Mouse (Mus musculus) CH12F3 (cell line): ENCODE results near the gene Fndc11.
"Not testable (repeated sequence)": the region's sequence is repeated elsewhere in the genome, so short reads cannot be mapped to it uniquely, and the experiment has no call there.

Experiments
- in situ Hi-C: fragments of 300-500 bp; cut with MboI; formaldehyde crosslinking; loops from 2 replicates; pipeline ENCODE4 v1.14.3; 2020; ENCODE audit warnings: low sequenced_read_pairs

Fndc11 gene

DNA sequence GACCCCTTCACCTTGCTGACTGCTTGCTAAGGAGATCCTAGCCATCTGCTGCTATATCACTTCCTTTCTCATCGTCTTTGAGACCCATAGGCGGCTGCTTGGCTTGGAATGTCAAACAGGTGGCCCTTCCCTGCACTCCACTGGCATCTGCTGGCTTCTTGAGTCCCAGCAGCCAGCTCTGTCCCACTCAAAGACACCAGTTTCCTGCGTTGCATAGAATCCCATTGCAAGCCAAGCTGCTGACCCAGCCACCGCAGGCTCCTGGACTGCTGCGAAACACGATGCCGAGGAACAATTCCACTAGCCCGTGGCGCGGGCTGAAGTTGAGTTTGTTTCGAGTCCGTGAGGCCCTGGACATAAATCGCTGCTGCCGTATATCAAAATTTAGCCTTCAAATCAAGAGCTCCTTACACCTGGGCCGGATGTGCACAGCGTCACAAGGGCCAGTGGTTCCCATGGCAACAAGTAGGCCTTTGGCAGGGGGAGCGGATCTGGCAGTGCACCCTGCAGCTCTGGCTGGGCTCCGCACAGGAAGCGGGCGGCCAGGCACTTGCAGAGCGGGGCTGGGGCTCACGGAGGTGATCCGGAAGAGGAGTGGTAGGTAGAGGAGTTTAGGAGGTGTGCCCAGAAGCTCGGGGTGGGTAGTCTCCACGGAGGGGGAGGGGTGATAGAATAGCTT lies at the start of gene Fndc11:
Gene Fndc11 (plus strand): TSS at position 476 of the 679 bp plus-strand sequence.
- in situ Hi-C loops, result no loop called here

DNA sequence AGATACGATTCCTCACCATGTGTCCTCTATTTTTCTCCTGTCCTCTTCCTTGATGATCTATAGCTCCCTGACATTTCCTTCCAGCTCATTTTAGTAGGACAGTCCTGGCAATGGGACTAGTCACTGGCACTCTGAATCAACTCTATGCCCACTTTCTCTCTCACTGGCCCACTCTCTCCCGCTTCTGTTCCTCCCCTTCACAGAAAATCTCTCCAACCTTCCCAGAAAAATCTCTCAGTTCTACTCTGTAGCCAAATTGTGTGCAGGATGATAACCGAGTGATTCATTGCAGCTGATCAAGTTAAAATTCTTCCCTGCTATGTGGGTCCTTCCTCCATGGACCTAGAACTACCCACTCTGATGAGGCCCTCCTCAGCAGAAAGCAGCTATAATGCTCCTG lies 45.2 kb upstream of the Fndc11 start:
- in situ Hi-C loops, result no loop called here

DNA sequence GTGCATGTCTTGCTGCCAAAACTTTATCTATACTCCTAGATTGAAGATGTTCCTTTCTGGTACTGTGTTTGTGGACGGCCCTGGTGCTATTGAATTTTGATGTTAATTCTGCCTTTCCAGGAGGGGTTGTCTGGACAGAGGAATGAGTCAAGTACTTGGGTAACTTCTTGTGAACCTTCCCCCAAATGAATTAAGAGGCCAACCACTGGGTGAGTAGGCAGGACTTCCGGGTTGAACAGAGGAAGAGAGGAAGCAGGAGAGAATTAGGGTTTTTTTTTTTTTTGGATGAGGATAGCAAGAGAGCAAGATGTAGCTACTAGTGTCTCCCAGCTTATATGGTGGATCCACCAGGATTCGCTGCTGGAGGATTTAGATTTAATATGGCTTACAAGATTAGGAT lies 41.8 kb upstream of the Fndc11 start:
- in situ Hi-C loops, result no loop called here

DNA sequence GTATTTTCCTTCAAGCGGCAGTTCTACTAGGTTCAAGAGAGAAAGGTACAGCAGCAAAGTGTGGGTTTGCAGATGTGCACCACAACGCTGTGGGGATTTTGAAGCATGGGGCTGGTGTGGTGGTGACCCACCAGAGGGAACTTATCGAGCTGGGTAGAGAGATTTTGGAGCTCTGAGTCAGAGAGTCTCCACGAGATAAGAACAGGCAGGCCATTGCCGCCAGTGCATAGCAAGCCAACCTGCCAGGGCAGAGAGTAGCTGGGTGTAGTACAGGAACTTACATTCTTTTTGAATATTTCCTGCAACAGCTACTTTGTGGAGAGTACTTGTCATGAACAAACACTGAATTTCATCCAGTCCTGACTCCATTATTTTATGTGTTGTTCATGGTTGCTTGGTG lies 41.3 kb upstream of the Fndc11 start:
- in situ Hi-C loops, result no loop called here

DNA sequence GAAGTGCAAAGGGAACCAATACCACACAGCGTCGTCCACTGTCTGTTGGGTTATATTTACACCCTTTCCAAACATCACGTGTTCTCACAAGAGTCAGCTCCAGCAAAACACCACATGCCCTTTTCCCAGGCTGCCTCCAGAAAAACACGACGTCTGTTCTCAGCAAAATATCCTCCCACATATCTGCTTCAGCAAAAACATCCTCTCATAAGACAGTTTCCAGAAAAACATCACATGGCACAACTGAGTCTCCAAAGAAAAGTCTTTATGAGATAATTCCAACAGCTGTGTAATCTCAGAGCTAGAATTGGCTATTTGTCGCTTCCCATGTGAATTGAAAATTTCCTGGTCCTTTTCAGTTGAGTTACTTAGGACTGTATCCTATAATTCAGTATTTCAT lies 38.9 kb upstream of the Fndc11 start:
- in situ Hi-C loops, result loop anchor here (10.0 kb wide), 1 partner anchor 154 kb away; no protein-coding TSS in a partner anchor

DNA sequence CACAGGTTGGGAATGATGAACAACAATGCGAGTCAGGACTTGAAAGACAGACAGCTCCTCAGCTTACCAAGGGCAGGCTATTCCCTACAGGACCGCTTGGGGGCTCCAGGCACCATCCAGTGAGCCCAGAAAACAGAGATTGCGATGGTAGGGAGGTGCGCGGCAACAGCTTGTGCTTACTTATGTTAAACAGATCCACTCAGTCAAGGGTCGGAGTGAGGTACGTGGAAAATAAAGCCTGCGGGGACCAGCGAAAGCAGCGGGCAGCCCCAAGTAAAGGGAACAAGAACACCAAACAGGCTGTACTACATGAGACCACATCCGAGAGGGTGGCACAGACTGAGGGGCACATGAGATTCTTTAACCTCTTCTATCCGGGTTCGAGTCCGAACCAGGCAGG lies 33.2 kb upstream of the Fndc11 start:
- in situ Hi-C loops, result loop anchor here (10.0 kb wide), 1 partner anchor 148 kb away; no protein-coding TSS in a partner anchor

DNA sequence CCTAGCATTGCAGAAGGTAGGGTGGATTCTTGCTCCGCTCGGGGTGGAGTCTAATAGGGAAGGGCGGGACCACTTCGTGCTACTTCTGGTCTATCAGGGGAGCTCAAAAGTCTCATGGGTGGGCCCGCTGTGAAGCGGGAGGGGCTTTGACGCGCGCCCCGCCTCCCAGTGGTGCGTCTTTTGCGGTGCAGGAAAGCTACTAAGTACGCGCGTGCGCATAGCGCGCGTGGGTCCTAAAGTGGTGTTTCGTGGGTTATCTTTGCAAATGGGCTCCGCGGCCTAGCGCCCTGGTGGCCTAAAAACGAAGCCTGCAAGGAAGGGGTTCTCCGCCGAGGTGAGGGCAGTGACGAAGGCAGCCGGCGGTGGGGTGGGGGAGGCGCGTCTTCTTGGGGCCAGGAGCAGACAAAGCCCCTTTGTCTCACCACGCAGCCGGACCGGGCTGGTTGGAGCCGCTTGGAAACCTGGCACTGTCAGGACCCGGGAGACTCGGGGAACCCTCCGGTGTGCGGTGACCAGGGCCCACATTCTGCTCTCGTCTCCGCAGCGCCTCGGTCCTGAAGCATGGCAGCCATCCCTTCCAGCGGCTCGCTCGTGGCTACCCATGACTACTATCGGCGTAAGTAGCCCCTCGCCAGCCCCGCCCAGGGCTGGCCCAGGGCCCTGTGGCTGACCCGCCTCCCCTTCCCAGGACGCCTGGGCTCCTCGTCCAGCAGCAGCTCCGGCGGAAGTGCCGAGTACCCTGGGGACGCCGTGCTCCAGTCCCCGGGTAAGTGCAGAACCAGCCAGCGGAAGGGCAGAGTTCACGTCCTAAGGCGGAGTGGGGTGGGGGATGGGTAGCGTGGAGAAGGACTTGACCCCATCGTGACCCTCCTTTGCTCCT lies 32.5 kb upstream of the Fndc11 start, which contains the start of gene Ppdpf:
Gene Ppdpf (plus strand): TSS at position 127 of the 880 bp plus-strand sequence.
- in situ Hi-C loops, result loop anchor here (10.0 kb wide), 1 partner anchor 147 kb away; no protein-coding TSS in a partner anchor

DNA sequence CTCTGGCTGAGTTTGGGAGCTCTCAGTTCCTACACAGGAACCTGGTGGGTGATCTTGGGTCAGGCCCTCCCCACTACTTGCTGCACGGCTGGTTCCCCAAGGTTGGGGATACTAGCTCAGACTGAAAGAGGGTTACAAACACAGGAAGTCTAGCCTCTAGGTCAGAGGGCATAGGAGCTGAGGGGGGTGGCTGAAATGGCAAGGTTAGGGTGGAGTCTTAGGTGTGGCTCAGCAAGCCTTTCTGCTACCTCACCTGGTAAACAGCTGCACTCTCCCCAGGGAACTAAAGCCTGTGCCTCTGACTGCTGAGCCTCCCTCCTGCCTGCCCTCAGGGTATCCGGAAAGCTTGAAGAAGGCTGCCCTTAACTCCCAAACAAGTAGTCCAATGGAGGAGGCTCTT lies 31.1 kb upstream of the Fndc11 start:
- in situ Hi-C loops, result loop anchor here (10.0 kb wide), 1 partner anchor 146 kb away; no protein-coding TSS in a partner anchor

DNA sequence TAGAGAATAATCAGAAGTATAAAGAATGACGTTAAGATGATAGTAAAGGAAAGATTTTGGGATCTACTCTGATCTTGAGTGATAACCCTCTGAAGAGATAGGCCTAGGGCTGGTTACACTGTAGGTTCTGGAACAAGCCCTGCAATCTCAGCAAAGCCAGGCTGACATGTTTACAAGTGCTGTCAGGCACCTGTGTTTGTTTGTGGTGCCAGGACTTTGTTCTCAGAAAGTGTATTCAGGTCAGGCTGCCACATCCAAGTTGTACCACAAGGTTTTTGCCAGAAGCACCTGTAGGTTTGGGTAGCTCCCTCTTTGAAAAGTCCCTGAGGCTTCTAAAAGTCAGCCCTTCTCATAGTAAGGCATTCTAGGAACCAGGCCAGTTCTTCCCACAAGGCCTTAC lies 30.5 kb upstream of the Fndc11 start:
- in situ Hi-C loops, result loop anchor here (10.0 kb wide), 1 partner anchor 145 kb away; no protein-coding TSS in a partner anchor

DNA sequence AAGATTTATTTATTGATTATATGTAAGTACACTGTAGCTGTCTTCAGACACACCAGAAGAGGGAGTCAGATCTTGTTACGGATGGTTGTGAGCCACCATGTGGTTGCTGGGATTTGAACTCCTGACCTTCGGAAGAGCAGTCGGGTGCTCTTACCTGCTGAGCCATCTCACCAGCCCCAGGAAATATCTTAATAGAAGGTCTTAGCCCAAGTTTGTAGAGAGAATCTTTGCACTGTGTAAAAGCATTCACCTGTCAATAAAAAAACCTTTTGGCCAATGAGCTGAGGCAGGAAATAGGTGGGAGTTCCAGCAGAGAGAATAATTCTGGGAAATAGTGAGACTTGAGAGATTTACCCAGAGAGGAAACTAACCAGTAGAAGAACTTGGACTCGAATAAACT lies 28.4 kb upstream of the Fndc11 start:
- in situ Hi-C loops, result not testable (repeated sequence)

DNA sequence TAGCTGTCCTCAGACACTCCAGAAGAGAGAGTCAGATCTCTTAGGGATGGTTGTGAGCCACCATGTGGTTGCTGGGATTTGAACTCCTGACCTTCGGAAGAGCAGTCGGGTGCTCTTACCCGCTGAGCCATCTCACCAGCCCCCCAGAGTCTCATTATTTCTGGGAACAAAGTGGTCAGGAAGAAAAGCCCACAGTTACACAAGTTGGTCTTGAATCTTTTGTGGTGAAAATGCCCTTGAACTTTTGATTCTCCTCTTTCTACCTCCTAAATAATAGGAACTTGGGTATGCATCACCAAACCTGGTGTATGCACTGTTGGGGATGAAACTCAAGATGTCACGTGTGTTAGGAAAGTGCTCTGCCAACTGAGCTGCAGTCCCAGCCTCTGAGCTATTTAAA lies 27.9 kb upstream of the Fndc11 start:
- in situ Hi-C loops, result no loop called here

DNA sequence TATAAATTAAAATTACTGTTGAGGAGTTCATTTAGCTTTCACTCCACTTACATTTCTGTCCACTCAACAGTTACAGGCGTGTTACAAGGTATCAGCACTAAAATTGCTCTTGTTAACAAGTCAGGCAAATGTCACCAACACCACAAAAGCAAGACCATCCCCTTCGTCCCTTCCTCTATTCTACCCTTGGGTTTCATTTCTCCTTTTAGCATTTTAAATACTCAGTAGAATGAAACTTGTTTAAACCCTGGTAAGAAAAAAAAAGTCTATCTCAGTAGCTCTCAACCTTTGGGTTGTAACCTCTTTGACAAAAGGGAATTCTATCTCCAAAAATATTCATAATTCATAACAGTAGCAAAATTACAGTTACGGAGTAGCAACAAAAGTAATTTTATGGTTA lies 26.8 kb upstream of the Fndc11 start:
- in situ Hi-C loops, result no loop called here

DNA sequence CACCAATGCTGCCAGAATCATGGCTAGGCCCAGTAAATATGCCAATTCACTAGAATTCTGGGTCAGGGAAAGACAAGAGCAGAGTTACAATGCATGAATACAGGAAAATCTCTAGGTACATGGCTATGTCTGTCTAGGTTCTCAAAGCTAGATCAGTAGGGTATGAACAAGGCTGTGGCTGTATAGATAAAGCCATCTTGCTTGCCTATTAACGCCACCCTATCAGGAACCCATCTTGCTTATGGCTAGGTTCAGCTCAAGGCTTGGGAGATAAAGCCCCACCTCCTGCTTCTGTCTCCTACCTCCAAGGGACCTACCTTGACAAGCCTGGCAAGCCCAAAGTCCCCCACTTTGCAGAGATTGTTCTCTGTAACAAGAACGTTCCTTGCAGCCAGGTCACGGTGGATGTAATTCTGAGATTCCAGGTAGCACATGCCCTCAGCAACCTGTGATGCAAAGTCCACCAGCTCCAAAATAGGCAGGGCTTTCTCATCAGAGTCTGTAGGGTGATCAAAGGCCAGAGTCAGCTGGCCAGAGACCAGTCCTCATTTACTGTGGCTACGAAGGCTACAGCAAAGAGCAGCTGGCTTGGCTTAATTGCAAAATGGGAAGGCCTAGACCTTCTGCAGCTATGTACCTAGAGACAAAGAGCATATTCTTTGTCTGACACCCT lies 23.0 kb upstream of the Fndc11 start:
- in situ Hi-C loops, result no loop called here

DNA sequence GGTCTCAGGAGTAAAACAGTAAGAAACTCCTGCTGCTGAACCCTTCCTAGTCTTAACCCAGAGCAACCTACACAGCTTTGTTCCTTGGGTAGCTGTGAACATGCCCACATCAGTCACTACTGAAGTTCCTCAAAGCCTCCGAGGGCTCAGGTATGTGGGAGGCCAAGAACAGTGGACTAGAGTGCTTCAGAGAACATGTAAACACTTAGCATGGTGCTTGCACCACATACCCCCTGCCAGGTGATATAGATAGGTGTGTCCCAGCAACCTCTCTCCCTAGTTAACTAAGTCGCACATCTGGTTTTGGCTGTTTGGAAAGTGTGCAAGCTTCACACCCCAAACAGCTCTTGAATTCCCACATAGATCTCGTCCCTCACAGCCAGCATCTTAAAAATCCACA lies 18.2 kb upstream of the Fndc11 start:
- in situ Hi-C loops, result no loop called here

DNA sequence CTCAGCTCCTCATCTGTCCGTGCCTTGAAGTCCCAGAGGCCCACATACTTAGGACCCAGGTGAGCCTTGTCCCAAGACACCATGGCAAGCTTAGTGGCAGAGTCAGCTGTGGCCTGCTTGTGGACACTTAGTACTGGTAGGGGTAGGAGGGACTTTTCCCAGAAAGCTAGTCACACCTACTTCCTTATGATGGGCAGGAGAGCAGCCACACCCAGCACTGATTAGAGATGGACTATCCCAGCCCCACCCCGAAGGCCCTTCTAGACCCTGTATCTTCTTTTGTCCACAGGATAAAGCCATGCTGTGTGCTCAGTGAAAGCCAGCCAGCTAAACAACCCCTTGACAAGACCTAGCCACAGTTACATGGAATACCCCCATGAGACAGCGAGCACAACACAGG lies 17.4 kb upstream of the Fndc11 start, which contains the start of gene Ptk6:
Gene Ptk6 (minus strand): TSS at position 368 of the 400 bp plus-strand sequence.
- in situ Hi-C loops, result no loop called here

DNA sequence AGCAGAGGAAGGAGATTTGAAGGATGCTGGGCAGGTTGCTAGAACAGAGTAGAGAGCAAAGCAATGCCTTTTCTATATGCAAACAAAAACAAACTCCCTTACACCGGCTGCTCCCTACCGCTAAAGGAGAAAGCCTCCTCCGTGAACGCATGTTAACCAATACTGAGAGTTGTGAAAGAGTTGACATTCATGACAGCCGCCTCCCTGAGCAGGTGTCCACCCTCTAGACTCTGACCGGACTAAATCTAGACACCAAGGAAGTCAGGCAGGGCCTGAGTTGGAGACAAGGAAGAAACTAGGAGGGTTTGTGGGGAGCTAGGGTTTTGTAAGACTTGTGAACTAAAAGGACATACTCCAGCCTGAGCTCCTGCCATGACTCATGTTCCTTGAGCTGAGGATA lies 16.9 kb upstream of the Fndc11 start:
- in situ Hi-C loops, result no loop called here

DNA sequence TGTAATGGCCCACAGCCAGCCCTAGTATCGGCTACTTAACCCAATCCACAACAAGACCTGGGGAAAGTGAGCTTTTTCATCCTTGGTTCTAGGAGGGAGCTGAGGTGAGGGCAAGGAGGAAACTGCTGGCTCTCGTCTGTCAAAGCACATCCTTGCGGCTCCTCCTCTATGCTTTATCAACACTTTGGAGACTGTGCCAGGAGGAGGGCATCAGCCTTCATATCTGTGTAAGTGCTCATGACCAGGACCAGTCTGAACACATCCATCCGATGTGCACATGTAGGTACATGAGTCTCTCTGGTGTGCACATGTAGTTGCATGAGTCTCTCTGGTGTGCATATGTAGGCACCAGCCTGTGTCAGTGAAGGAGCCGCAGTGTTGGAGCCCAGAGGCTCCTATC lies 14.1 kb upstream of the Fndc11 start:
- in situ Hi-C loops, result no loop called here

DNA sequence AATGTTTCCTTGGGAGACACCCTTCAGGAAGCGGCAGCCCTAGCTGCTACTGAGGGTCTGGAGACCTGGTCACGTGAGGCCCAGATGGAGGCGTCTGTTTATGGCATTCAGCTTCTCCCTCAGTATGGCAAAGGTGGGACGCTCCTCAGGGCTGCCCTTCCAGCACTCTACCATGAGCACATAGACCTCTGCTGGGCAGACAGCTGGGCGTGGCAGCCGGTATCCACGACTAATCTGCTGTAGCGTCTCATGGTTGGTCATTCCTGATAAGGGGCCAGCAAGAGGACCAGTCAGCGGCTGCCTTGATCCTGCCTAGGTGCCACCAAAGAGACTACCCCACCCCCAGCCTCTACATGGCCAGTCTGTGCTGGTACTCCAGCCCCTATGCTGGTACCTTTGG lies 13.7 kb upstream of the Fndc11 start:
- in situ Hi-C loops, result no loop called here

DNA sequence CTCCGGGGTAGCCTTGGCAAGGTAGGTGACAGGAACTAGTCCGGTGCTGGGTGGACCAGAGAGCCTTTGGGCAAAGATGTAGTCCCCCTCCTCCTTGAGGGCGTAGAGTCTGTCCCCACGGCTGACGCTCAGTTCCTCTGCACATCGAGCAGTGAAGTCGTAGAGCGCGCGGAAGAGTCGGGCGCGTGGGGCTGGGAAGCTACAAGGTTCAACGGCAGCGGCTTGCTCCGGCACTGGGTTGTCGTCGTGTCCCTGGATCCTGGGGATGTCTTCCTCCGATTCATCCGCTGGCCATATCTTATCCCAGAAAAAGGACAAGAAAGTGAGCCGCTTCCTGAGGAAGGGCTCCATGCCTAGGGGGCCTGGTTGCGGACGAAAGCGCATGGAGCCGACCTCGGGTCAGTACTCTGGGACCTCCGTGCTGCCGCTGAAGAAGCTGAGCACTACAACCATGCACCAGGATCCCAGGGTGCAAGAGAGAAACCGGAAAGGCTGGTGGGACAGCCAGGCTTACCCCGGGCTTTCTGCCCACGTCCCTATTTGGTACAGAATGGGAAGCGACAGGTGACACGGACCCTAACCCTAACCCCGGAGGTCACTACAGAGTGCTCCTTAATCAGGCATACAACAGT lies 7.3 kb upstream of the Fndc11 start:
- in situ Hi-C loops, result no loop called here

DNA sequence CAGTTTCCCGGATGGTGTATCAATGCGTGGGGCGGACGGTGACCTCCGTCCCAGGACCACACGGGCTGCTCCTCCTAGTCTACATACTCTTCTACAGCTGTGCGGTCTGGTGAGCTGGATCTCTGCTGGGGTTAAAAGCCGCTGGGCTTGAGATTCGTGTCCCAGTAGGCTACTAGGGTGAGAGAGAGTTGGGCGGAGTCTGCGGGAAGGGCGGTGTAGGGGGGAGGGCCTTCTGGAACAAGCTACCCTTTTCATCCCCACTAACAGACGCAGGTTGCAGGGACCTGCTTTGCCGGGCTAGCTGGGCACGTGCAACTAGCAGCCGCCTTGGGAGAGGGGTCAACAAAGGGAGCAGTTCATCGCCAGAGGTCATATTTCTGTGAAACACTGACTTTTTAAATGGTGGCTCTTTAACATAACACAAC lies 6.8 kb upstream of the Fndc11 start, which contains the start of gene Srms:
Gene Srms (minus strand): TSS at position 165 of the 425 bp plus-strand sequence.
- in situ Hi-C loops, result no loop called here

DNA sequence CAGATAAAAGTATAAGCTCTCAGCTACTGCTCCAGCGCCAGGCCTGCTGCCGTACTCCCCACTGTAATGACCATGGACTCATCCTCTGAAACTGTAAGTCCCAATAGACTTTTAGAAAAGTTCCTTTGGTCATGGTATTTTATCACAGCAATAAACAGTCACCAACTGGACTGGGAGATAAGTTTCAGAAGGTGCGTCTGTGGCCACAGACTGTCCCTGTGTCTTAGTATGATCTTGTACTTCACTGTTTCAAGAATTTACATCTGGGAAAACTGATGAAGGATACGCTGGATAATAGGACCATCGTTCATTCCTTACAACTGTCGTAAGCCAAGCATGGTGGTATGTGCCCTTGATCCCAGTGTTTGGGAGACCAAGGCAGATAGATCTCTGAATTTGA lies 3.8 kb upstream of the Fndc11 start:
- in situ Hi-C loops, result no loop called here
